ENCODE assay signal across 27 mouse cellular contexts in the genomic region with DNA sequence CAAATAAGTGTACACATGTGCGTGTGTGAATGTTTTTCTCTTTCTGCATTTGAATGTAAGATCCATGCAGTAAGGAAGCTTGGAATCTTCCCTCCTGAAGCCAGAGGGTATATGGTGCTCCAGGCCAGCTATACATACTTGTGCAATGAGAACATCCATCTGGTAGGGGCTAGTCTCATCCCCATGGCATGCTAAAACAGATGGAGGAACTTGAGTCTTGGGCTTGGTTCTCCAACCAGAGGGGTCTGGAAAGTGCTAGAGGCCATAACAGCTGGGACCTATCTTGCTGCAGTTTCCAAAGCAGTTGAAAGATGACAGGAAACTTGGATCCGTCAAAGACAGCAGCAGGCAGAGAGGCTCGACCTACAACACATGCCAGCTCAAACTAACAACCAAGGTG.
DNase-seq lines count a peak whose midpoint lies in the region; ATAC-seq and TF ChIP-seq lines count a peak whose summit lies in the region.
"Had no signal": no experiment of that assay in that cellular context is flagged by ENCODE, and none has a peak within 500 bp of the region (broad histone marks: within the 10 kb centered on the region; RNA-seq: fewer than 3 reads in every experiment).

No protein-coding gene starts in this region.

- H3K36me3 ChIP-seq in embryonic facial prominence, embryonic 13.5 days, result no peaks in the 10 kb centered on the region
- H3K36me3 ChIP-seq in embryonic facial prominence, embryonic 10.5 days (replicated peaks), result no peaks in the 10 kb centered on the region
- no peaks in the 10 kb centered on the region for H3K36me3 ChIP-seq in kidney, postnatal 0 days (ENCODE audit: insufficient read depth, low read length)
- H3K36me3 ChIP-seq: forebrain, embryonic 12.5 days; heart, embryonic 15.5 days; hindbrain, embryonic 13.5 days; liver, embryonic 15.5 days; midbrain, embryonic 12.5 days; neural tube, embryonic 15.5 days; stomach, embryonic 15.5 days had no signal

- 54% methylated on average over 3 of the region's 3 CpGs for WGBS in embryonic facial prominence, embryonic 13.5 days
- 62% methylated on average over 3 of the region's 3 CpGs for WGBS in embryonic facial prominence, embryonic 10.5 days
- 55% methylated on average over 3 of the region's 3 CpGs for WGBS in kidney, postnatal 0 days
- 58% methylated on average over 3 of the region's 3 CpGs for WGBS in lung, adult 2 months

- no peak overlapping the region for H3K4me2 ChIP-seq in embryonic facial prominence, embryonic 13.5 days
- H3K4me2 ChIP-seq in kidney, postnatal 0 days (ENCODE audit: low read length), result no peak overlapping the region
- H3K4me2 ChIP-seq: forebrain, embryonic 12.5 days; heart, embryonic 15.5 days; hindbrain, embryonic 13.5 days; liver, embryonic 15.5 days; midbrain, embryonic 12.5 days; neural tube, embryonic 15.5 days; stomach, embryonic 15.5 days had no signal

- H3K27me3 ChIP-seq in embryonic facial prominence, embryonic 13.5 days, result no peaks in the 10 kb centered on the region
- no peaks in the 10 kb centered on the region; the same call in 1 of the 2 replicates for H3K27me3 ChIP-seq in embryonic facial prominence, embryonic 10.5 days (replicated peaks; ENCODE audit: low read depth, poor library complexity, severe bottlenecking)
- H3K27me3 ChIP-seq in kidney, postnatal 0 days (ENCODE audit: insufficient read depth, low read length), result no peaks in the 10 kb centered on the region
- H3K27me3 ChIP-seq: heart, embryonic 15.5 days; hindbrain, embryonic 13.5 days; liver, embryonic 15.5 days; midbrain, embryonic 12.5 days; neural tube, embryonic 15.5 days; stomach, embryonic 15.5 days had no signal

- DNase-seq in embryonic facial prominence, embryonic 10.5 days (ENCODE audit: low spot score), result no peak
- DNase-seq in kidney, postnatal 0 days (ENCODE audit: low spot score), result peak; percentile 34
- DNase-seq in kidney, adult 8-10 months, result no peak
- peak; percentile 40 for DNase-seq in lung, postnatal 10 days
- DNase-seq in lung, adult 2 months, result no peak
- no peak for DNase-seq in cerebellum, adult 11 months
- no peak for DNase-seq in kidney, postnatal 25 days
- DNase-seq: adrenal gland, postnatal 14 days; cerebellum, adult 8-10 months; cerebellum, postnatal 36 days; embryo, embryonic 11 days; gastrocnemius, postnatal 36 days; kidney, postnatal 4 days; layer of hippocampus, adult 9-11 months; liver; right cerebral cortex, adult 18-20 months; right cerebral cortex, postnatal 4 days; thymus, adult 2 months had no signal

- no peak for TF ChIP-seq POLR2A in lung, adult 2 months (IDR thresholded peaks at IDR 0.05; ENCODE audit: borderline replicate concordance, extremely low read depth, low read depth, low read length)

- ATAC-seq in embryonic facial prominence, embryonic 13.5 days (ENCODE audit: insufficient number of reproducible peaks, insufficient read depth, low FRiP score, low TSS enrichment, low read depth), result no peak
- no peak for ATAC-seq in kidney, postnatal 0 days (replicated peaks; ENCODE audit: low FRiP score, low read depth)

- H3K9ac ChIP-seq in embryonic facial prominence, embryonic 13.5 days, result no peak overlapping the region
- no peak overlapping the region for H3K9ac ChIP-seq in kidney, postnatal 0 days (ENCODE audit: low read depth, low read length)
- H3K9ac ChIP-seq: forebrain, embryonic 12.5 days; heart, embryonic 15.5 days; hindbrain, embryonic 13.5 days; liver, embryonic 15.5 days; midbrain, embryonic 12.5 days; neural tube, embryonic 15.5 days; stomach, embryonic 15.5 days had no signal

- peaks cover 12% of the 10 kb centered on the region for H3K4me1 ChIP-seq in embryonic facial prominence, embryonic 13.5 days
- no peaks in the 10 kb centered on the region; the same call in 1 of the 2 replicates for H3K4me1 ChIP-seq in embryonic facial prominence, embryonic 10.5 days
- H3K4me1 ChIP-seq in kidney, postnatal 0 days (replicated peaks; ENCODE audit: insufficient read depth, low read length), result 0 out of 2 replicates have a peak, but pooled peaks cover 5% of the 10 kb centered on the region
- no peaks in the 10 kb centered on the region; the same call in 1 of the 2 replicates for H3K4me1 ChIP-seq in lung, adult 2 months (ENCODE audit: control insufficient read depth, insufficient read depth, low read length)
- H3K4me1 ChIP-seq: heart, embryonic 15.5 days; liver, embryonic 15.5 days; stomach, embryonic 15.5 days had no signal

- no peaks in the 10 kb centered on the region for H3K9me3 ChIP-seq in embryonic facial prominence, embryonic 13.5 days
- no peaks in the 10 kb centered on the region for H3K9me3 ChIP-seq in embryonic facial prominence, embryonic 10.5 days
- no peaks in the 10 kb centered on the region for H3K9me3 ChIP-seq in kidney, postnatal 0 days (replicated peaks; ENCODE audit: low read length)
- H3K9me3 ChIP-seq: forebrain, embryonic 12.5 days; heart, embryonic 15.5 days; hindbrain, embryonic 13.5 days; liver, embryonic 15.5 days; midbrain, embryonic 12.5 days; neural tube, embryonic 15.5 days; stomach, embryonic 15.5 days had no signal

- H3K4me3 ChIP-seq in embryonic facial prominence, embryonic 13.5 days, result no peak overlapping the region
- H3K4me3 ChIP-seq in embryonic facial prominence, embryonic 10.5 days, result no peak overlapping the region
- no peak overlapping the region for H3K4me3 ChIP-seq in kidney, postnatal 0 days (replicated peaks; ENCODE audit: low read depth, low read length)
- H3K4me3 ChIP-seq in lung, adult 2 months (replicated peaks; ENCODE audit: extremely low read depth, low read depth, low read length), result no peak overlapping the region
- H3K4me3 ChIP-seq: erythroblast, embryonic 14.5 days; forebrain, embryonic 12.5 days; heart, embryonic 15.5 days; hindbrain, embryonic 13.5 days; liver, embryonic 15.5 days; midbrain, embryonic 12.5 days; neural tube, embryonic 15.5 days; stomach, embryonic 15.5 days had no signal

- TF ChIP-seq CTCF in kidney, postnatal 0 days (IDR thresholded peaks at IDR 0.05; ENCODE audit: low read depth), result no peak
- no peak for TF ChIP-seq CTCF in lung, adult 2 months (IDR thresholded peaks at IDR 0.05; ENCODE audit: insufficient read depth, low read length)

- peak overlapping the region; percentile 64; the same call in 1 of the 2 replicates for H3K27ac ChIP-seq in embryonic facial prominence, embryonic 13.5 days
- no peak overlapping the region for H3K27ac ChIP-seq in embryonic facial prominence, embryonic 10.5 days (replicated peaks)
- H3K27ac ChIP-seq in kidney, postnatal 0 days, result no peak overlapping the region
- H3K27ac ChIP-seq: forebrain, embryonic 12.5 days; heart, embryonic 15.5 days; hindbrain, embryonic 13.5 days; liver, embryonic 15.5 days; midbrain, embryonic 12.5 days; neural tube, embryonic 15.5 days; stomach, embryonic 15.5 days had no signal

Comparison
In these comparisons a context has a peak if more than half of its experiments do, and no peak if none do; other contexts are left out.
1. DNase-seq: peak in kidney, postnatal 0 days (single experiment) and lung, postnatal 10 days (single experiment); none in embryonic facial prominence, embryonic 10.5 days (single experiment), kidney, adult 8-10 months (0 of 2), lung, adult 2 months (single experiment), cerebellum, adult 11 months (single experiment) and kidney, postnatal 25 days (0 of 2).